Mouse (Mus musculus) heart, adult 9 months (tissue): Measurements from ENCODE around the gene Xdh.

Experiments
- DNase-seq, 2 experiments: peaks; one replicate each; pipeline ENCODE4 v3.0.0; 2022; ENCODE audit warnings: low spot score in 2 of 2

The Xdh gene

DNA sequence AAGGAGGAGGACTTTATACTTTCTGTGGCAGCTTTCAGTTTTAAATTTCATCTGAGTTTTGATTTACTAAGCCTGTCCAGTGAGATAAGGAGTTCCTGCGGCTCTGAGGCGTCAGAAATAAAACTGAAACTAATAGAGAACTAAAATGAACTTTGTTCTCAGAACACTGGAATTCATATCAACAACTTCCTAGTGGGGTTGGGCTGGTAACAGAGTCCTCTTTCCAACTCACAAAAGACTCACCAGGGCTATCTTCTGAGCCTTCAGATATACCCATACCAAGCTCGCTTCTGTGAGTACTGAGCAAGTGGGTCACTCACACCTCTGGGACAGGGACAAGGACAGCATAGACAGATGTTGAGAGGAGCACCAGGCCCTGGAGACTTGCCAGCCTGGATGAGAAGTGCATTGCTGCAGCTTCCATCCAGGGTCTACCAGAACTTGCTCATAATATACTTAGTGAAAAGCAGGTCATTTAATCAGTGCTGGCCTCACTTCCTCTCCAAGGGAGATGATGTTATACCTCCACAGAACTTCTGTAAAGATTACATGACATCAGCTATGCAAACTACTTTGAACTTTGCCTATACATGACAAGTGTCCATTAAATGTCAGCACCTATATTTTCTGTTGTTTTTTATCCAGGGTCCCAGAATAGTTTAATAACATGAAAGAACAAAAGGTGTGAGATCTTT lies 7.6 kb downstream of the Xdh start:
- peak; percentile 65 to 81 for DNase-seq

GRCm38 (mm10) chr17:73941816-73942215 lies 8.2 kb downstream of the Xdh start:
- no peak for DNase-seq

DNA sequence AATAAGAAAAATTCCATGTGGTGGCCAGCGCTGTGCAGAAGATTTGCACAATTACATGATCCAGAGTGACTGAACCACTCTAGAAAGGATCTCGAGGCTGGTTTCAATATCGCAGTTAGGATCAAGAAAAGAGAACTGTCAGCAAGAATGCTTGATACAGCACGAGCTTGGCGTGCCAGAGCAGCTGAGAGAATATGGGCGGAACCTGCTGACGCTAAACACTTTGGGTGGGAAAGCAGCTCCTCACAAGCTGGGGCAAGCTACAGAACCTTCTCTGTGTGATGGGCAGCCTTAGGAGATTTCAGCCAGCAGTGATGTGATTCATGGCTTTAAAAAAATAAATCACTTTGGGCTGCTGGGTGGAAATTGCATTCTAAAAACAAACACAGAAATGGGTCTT lies 12.9 kb downstream of the Xdh start:
- DNase-seq, result no peak

- no peak for DNase-seq
Observed at GRCm38 (mm10) chr17:73935163-73935562, 14.8 kb downstream of the Xdh start.

GRCm38 (mm10) chr17:73934281-73934680 lies 15.7 kb downstream of the Xdh start:
- no peak for DNase-seq

DNA sequence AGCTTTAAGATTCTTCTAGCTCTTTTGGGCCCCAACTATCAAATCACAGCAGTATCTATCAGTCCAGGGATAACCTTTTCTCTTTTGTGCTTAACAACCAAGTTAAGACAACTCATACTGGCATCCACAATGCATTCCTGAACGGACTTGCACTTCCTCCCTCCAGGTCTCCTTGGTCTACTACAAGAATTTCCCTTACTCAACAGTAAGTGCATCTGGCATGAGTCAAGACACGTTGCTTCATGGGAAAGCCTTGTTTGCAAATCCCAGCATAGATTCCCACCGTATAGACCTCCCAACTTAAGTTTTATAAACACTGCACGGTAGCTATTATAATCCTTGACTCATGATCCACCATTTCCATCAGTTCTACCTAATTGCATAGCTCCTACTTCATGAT lies 16.4 kb downstream of the Xdh start:
- no peak for DNase-seq

- DNase-seq, result no peak
Observed at GRCm38 (mm10) chr17:73932497-73933059, 17.4 kb downstream of the Xdh start.

DNA sequence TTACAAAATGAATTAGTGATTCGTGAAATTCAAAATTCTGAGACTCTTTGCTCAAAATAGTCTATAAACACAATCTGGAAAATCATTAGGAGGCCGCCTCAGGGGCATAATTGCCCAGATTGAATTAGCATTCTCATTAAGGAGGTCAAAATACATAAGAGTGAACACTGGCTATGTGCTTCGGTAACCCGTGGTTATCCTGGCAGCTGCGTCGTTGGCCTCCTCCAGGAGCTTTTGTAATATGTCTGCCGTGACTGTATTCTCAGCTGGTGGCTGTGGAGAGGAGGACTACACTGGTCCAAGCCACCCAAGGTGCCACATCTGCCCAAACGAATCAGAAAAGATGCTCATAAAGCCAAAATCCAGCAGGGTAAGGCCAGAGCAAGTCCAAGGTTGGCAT lies 30.5 kb downstream of the Xdh start:
- DNase-seq, result no peak

GRCm38 (mm10) chr17:73918944-73919381 lies 31.0 kb downstream of the Xdh start:
- peak in 1 of 2 experiments; percentile 21 for DNase-seq

DNA sequence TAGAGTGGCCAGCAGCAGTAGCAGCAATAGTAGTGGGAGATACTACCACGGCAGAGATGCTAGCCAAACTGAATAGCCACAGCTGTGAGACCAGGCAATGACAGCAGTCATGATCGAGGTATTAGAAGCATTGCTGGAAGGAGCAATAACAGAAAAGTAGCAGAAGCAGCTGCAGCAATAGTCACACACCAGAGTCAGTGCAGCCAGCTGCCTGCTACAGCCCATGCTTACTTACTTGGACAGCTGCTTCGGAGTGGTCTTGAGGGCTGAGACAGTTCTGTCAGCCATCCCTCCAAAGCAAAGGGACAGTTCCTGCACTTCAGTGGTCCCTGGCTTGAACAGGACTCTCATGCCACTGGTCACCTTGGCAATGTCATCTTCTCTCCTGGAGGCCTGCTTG lies 31.9 kb downstream of the Xdh start:
- no peak for DNase-seq

DNA sequence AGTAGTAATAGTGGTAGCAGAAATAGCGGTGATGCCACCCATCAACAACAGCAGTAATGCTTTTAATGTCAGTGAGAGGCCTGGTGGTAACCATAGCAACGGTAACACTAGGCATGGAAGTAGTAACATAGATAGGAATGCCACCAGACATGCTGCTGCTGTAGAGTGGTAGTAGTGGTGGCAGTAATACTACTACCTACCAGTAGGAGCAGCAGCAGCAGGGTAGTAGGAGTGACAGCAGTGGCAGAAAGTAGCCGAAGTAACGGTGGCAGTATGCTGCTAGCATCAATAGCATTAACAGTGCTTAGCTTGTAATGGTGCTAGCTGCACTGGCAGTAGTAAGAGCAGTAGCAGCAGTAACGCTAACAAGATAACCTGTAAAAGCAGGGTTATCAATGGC lies 32.3 kb downstream of the Xdh start:
- DNase-seq, result no peak

DNA sequence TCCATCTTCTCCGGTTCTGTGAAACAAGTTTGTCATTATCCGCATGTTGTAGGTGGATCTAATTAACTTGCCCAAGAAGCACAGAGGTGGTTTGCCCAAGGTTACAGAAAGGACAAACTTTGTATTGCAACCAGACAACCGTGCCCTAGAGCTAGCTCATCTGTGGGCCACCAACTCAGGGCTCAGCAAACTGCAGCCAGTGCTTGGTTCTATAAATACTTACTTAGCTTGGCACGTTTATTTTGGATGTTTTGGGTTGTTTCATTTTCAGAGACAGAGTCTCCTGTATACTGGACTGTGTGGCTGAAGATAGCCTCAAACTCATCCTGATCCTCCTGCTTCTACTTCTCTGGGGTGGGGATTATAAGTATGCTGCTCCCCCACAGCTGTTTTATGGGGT lies 35.3 kb downstream of the Xdh start:
- DNase-seq, result no peak

DNA sequence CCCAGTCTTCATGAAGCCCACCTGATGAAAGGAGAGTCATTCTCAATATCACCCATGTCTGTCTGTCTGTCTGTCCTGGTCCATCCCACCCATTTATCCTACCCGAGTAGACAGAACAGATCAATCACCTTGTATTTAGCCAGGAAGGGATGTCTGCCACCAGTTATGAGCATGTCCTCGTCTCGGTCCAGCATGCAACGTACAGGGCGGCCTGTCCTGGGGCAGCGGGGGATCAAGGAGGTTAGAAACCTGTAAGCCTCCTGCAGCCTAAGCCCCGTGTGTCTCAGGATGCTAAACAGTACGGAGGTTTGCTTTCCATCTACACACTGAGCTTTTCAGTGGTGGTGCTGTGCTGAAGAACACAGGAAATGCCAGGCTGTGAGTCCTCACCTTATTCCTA lies 43.9 kb downstream of the Xdh start:
- no peak for DNase-seq

GRCm38 (mm10) chr17:73905043-73905750 lies 44.8 kb downstream of the Xdh start:
- no peak for DNase-seq

DNA sequence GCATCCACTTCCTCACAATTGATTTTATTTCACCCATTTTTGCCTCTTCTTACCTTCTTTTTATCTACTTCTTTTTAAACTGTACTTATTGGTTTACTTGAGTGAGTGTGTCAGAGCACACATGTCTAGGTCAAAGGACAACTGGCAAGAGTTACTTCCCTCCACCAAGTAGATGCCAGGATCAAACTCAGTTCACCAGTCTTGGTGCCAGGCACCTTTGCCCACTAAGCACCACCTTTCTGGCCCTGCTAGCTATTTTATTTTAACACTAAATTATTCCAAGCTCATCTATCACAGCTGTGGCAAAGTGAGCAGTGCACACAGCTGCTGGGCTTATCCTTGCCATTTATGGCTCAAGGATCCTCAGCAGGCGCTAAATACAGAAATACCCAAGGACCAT lies 46.9 kb downstream of the Xdh start:
- no peak for DNase-seq

GRCm38 (mm10) chr17:73902234-73902636 lies 47.8 kb downstream of the Xdh start:
- no peak for DNase-seq

GRCm38 (mm10) chr17:73894399-73894798 lies 55.6 kb downstream of the Xdh start:
- DNase-seq, result no peak

- DNase-seq, result no peak
Observed at GRCm38 (mm10) chr17:73893822-73894221, 56.2 kb downstream of the Xdh start.

GRCm38 (mm10) chr17:73893207-73893606 lies 56.8 kb downstream of the Xdh start:
- no peak for DNase-seq

DNA sequence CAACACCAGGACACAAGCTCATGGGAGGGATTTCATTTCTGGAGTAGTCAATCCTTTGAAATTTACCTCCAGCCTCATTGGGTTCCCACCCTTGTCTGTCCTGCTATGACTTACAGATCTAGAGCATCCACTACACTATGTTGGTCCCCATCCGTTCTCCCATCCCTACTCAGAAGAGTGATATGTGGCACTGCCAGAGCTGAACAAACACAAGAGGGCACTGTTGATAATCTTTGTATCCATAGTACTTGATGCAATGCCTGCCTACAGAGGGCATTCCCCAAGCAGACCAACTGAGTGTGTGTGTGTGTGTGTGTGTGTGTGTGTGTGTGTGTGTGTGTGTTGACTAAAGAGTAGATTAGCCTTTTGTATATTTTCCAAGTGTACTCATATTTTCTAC lies 58.4 kb downstream of the Xdh start:
- DNase-seq, result no peak

DNA sequence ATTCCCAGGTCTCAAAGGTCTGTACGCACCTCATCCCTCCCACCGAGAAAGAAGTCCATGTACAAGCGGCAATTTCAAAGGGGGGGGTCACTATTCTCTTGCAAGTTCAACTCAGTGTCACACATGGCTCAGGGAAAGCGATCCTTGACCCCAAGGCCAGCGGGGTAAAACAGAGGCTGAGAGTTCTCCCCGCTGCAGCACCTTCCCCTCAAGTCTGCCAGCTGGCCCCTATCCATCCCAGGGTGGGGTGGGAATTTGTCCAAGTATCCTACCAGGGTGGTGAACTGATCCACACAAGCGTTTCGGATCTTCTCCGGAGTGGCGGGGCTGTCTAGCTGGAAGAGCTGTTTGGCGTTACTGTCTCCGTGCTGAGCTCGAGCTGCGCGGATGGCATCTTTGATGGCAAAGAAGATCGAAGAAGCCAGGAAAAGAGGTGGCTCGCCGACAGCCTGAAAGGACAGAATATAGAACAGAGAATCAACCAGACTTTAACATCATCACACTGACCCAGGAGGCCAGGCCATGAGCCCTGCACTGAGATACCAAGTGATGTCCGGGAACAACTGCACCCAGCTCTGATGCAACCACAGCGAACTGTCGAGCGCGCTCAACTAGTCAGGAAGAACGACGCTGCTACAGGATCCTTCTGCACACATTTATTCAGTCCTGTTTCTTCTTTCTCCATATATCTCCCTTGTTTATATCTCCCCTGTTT lies 63.8 kb downstream of the Xdh start:
- DNase-seq, result no peak

GRCm38 (mm10) chr17:73883332-73883731 lies 66.7 kb downstream of the Xdh start:
- peak; percentile 14 to 21 for DNase-seq

DNA sequence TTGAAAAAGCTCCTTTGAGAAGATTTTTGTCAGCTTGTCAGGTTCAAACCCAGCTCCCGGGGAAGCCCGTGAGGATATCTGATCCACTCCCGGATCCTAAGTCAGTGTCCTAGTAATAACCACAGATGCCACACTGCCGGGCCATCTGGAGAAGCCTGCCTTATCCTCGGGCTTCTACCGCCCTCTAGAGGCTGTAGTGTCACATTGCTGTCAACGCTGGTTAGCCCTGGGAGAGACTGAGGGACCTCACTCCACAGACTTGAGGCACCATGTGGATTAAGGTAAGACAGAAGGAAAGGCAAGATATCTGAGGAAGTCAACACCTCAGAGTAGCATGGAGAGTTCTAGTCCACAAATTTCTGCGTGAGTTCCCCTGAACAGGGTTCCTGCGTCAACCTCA lies 67.8 kb downstream of the Xdh start:
- peak; percentile 64 to 69 for DNase-seq
